Mouse (Mus musculus) urinary bladder, adult 18-20 months (tissue): ENCODE measurements at regions not wholly inside any gene's neighbourhood (a gene's known extent, or its start where the extent isn't known, plus 50 kb on each side); places are given as distances from the start of the nearest gene placed in this dataset.

Source experiments
- DNase-seq, 2 experiments: peaks; one replicate each; pipeline ENCODE4 v3.0.0; 2022; ENCODE audit warnings: low spot score in 2 of 2, mixed read lengths in 2 of 2

DNA sequence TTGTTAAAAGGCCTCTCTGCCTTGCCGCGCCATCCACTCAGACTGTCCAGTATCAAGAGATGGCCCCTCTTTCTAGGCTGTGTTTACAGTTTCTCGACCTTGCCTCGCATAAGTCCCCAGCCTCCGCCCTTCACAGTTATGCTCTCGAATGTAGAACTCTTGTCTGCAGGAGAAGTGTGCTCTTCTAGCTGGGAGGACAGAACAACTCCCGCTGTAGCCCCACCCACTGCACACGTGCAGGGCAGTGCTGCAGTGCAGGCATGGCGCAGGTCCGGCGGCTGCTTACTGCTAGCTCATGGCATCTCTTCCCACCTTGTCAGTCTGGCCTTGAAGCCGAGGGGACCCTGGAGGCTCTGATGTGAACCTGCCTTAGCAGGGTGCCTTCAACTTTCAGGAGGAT lies 145.7 kb upstream of the Lrfn2 start:
- no peak for DNase-seq

DNA sequence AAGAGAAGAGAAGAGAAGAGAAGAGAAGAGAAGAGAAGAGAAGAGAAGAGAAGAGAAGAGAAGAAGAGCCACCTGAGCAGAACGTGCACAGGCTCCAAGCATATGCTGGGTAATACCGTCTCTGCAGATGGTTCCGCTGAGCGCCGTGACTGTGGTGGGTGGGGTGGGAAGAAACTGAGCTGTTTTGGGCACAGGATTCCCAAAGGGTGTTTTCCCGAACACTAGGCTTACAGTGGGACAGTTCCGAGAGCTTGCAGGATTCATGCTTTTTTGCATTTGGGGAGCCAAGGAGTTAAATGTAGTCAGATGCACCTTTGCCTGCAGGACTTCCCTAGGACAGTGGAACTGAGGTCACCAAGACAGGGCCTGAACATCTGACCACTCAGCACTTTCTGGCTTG lies 142.3 kb upstream of the Lrfn2 start:
- no peak for DNase-seq

DNA sequence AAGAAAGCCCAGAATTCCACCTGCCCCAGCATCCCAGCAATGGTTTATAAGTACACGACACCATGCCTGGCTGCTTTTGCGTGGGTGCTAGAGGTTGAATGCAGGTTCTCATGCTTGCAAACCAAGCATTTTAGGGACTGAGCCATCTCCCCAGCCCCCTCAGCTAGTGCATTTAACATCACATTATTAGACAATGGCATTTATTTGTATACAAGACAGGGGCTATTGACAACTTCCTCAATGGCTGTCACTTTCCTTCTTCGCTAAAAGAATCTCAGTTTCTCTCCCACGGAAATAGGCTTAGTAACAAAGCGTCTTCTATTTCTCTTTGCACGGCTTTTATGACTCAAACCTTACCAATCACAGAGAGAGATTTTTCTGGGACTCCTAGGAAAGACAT lies 141.7 kb upstream of the Lrfn2 start:
- no peak for DNase-seq

DNA sequence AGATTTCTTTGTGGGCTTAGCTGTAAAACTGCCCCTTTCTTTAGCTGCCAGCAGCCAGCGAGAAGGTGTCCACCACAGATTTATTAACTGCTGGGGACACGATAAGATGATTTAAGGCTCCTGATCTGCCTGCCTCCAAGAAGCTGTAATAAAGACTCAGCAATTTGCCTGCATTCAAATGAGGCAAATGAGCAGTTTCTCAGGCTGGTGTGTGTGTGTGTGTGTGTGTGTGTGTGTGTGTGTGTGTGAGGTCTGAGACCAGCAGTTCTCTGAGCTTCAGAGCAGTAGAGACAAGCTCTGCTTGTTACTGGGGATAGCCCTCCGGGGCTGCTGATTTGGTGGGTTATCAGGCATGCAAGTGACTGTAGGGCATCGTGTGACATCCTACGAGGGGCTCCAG lies 139.2 kb upstream of the Lrfn2 start:
- DNase-seq = no peak

DNA sequence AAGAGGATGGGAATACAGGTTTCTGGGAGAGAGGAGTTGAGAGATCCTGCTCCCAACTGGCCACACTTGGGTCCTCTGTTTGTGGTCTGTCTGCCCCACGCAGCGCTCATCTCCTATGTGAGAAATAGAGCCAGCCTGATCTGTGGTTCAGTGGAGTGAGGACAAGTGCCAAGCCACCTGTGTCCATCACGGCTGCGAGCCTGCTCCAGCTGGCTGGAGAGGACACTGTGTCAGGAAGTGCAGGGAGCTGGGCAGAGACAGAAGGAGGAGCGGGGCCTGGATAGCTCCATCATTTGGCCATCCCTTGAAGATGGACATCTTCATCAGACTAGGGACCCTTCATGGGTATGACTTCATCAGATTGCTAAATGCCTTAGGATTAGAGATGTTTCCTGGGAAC lies 136.4 kb upstream of the Lrfn2 start:
- no peak for DNase-seq

DNA sequence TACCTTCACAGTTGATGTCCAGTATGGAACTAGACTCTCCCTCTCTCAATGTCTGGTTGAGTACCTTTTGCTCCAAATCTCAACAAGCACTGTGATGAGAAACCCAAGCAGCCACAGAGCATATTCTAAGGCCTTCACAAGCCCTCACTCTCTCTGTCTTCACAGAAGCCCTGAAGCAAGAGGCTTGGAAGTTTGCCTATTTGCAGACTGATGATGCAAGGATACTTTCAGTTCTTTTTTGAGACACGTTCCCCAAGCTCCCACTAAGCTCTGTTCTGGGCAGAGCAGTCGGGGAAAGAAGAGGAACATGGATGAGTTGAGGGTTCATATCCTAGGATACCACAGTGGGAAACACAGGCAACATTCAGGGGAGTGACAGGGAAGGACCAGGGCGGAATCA lies 134.0 kb upstream of the Lrfn2 start:
- no peak for DNase-seq

DNA sequence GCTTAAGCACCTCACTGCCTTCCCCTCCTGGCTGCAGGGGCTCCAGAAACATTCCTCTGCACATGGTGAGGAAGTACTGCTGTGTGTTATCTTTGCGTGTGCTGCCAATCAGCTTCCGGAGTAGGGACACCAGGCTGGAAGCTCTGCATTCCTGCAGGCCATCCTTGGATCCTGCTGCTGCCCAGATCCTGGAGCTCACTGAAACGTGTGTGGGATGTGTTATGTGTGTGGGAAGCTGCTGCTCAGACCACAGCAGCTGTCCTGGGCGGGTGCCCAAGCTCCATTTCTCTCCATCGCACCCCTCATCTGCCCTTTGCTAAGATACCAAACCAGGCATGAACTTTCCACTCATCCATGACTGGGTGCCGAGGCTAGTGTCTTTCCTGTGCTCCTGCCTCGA lies 129.5 kb upstream of the Lrfn2 start:
- DNase-seq = no peak

DNA sequence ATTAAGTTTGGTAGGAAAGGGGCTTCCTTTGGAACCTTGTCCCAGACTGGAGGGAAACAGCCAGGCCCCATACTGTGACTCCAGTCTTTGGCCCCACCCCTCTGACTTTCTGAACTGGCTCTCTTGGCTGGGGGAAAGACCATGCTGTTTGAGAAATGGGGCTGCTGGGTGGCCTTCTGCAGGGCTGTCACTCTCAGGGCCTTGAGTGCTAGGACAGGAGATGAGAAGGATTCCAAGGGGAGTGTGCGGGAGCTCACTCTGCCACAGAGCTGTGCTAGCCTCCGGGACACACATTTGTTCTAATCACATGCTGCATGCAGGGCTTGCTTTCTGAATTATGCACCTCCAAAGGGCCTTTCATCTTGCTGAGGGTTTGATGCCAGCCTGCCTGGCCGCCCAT lies 124.3 kb upstream of the Lrfn2 start:
- no peak for DNase-seq

DNA sequence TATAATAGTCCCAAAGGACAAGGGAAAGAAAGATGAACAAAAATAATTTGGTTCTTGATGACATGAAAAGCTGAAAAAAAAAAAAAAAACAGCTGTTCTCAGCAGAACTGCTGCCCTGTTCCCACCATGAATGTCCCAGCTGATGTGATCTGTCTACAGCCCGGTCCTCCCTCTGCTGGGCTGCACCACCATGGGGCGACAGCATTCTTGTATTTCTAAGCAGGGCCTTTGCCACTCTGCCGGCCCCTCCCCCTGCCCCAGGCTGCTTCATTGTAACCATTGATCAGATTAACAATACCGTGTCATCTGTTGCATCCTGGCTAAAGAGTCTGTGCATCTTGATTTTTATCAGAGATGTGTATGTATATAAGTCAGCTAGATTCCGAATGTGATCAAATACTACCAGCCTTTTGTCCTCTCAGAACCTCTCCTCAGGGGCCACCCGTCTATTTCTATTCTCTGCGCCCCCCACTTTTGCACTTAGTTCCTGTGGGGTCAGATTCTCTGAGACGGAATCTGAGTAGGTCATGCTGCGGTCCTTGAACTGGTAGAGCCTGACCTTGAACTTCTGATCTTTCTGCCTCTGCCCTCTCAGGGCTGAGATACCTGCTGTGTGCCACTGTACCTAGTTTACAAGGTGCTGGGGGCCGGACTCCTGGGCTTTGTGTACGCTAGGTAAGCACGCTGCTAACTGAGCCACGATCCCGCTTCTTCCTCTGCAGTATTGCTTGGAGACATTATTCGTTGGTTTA lies 117.2 kb upstream of the Lrfn2 start:
- DNase-seq = no peak

DNA sequence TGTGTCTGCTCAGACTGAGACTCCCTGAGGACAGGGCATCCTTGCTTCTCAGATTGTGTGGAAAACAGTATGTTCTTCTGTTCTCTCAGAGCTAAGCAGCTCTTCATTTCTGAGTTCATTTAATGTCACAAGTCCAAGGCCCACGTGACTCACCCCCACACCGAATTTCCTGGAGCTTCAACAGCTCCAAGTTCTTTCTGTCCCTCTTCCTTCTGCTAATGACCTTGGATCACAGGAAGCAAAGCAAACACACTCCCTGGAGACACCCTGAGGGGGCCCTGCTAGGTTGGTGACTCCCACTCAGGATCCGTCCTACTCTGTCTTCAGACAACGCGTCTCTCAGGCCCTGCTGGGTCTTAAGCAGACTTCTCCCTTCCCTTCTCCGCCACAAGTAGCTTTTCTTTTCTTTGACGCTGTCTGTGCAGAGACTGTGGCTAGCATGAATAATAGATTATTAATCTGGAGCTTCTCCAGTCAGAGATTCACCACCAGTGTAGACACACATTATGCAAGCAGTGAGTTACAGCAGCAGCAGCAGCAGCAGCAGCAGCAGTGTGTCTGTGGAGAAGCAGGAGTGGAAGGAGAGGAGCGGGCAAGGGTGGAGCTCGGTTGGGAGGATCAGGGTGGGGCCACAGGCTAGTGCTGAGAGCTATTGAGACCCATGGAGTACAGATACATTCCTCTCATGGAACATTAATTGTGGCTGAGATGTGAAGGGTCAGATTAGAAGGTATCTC lies 115.4 kb upstream of the Lrfn2 start:
- DNase-seq = no peak

DNA sequence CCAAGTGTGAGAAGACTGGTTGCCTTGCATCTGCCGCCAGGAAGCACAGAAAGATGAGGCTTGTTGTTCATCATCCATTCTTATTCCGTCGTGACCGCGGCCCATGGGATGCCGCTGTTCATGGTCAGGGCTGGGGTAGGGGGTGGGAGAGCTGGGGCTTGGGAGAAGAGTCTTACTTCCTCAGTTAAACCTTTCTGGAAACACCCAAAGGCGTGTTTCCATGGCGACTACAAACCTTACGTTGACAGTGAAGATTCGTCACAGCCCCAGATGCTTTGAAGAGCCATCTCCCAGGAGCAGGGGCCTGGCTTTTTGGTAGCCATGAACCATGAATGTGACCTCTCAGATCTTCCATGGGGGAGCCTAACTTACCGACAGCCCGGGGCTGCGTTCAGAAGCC lies 114.6 kb upstream of the Lrfn2 start:
- DNase-seq = no peak

DNA sequence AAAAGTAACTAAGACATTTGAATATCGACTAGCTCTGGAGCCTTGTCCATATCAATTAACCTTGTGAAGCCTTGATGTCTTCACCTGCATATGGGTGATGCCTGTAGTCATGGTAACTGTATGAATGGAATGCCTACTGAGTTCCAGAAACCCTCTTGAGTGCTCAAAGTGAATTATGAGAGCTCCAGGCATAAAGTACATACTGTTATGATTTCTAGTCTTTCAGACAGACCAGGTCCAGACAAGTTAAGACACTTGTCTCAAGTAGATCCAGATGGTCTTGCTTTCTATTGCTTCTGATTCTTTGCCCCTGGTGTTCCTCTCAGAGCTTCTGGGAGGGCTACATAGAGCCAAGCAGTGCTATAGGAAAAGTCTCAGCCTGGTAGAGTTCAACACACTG lies 112.5 kb upstream of the Lrfn2 start:
- no peak for DNase-seq

DNA sequence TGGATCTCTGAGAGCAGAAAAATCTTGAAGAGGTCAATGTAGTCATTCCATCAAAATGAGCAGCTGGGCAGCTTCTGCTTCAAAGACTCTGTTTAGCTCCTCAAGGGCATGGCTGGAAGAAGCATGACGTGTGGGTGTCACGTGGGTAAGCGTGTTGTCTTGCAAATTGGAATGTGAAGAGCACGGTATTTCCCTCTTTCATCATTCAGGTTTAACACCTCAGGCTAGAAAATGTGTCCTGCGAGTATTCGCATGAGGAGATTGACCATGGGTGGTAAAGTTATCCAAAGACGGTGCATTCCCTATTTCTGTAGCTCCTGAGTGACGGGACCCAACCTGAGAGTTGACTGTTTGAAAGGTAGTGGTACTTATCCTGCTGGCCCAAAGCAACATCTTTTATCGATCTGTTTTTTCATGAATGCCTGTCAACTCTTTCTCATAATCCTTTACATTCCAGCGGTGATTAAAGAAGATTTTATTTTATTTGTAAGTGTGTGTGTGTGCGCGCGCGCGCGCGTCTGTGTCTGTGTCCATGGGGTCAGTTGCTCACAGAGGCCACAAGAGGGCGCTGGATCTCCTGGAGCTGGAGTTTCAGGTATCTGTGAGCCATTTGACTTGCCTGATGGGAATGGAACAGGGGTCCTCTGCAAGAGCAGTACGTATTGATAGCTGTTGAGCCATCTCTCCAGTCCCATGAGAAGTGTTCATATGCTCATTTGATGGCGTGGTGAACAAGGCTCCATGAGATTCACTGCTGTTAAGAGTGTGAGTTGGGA lies 109.9 kb upstream of the Lrfn2 start:
- DNase-seq = no peak

DNA sequence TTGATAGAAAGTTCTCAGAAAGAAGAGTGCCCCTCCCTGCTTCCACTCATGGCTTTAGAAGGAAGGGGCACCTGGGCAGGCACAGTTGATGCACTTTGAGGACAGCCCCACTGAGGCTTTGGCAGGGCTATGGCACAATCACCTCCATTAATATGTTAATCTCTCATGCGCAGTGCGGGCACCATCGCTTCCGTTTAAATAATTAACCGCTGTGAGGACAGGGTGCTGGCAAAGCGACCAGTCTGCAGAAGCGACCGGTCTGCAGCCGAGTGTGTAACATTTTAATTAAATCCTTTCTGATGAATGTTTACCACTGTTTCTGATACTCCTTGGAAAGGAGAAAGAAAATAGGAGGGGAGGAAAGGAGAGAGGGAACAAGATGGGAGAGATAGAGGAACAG lies 108.3 kb upstream of the Lrfn2 start:
- no peak for DNase-seq

DNA sequence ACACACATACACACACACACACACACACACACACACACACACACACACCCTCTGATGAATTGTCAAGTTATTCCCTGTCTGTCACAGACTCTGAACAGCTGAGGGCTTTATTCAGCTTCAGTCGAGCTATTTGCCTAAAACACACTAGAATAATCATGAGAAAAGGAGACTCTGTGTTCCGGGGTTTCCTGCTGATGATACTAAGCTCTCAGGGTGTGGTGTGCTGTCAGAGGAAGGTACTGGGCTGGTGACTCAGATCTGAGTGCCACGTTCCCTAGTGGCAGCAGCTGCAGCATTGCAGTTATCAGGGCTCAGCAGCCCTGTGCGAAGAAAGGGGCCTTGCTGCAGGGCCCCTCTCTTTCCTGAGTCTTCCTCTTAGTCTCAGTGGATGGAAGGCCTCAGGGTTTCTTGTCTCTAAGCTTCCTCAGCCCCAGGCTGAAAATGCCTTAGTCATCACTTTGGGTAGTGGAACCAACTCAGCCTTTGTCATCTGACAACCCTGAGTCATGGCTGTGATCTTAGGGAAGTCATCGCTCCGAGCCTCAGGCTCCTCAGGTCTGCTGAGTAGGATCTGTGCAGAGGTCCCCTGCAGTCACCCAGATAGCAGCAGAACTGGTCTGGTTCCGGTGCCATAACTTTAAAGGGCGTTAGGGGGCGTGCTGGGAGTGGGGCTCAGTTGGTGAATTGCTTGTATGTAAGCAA lies 106.8 kb upstream of the Lrfn2 start:
- no peak for DNase-seq

DNA sequence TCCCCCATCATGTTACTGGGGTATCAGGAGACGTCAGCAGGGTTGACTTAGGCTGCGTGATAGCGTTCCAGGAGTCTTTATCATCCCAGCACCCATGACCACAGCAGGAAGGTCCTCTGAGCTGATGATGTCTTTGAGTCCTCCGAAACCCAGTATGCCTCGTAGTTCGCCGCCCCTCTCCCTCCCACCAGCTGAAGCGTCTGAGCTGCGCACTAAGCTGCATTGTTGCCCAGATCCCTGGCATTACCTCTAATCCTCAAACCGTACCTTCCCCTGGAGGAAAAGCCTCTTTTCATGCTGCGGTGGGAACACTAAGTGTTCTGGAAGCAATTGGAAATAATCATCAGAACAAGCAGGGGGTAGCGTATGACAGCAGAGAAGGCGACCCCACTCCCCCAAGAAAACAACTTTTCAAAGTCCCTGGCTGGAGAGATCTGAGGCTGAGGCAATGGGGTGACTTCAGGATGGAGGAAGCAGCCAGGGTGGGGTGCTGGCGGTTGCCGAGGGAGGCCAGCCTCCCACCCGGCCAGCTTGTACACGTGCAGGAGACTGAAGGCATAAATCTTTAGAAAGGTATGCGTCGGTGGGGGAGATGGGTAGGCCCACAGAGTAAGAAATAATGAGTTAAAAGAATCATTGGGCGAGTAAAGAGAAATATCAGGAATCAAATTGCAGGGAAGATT lies 93.7 kb upstream of the Lrfn2 start:
- no peak for DNase-seq

DNA sequence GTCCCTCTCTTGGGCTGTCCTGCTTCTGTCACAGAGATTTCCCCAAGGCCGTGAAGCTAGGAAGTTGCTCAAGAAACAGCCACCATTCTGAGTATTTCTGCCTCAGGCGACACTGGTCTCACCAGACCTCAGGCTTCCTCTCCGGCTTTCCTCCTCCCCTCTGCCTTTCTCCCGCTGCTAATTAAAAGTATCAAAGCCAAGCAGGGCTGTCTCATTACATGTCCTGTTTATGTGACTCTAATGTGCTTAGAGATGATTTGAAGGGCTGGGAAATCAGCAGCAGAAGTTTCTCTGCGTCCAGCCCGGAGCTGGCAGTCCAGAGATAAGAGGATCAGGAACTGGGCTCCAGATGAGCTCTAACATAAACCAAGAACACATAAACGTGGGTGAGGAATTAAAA lies 84.3 kb upstream of the Lrfn2 start:
- no peak for DNase-seq

DNA sequence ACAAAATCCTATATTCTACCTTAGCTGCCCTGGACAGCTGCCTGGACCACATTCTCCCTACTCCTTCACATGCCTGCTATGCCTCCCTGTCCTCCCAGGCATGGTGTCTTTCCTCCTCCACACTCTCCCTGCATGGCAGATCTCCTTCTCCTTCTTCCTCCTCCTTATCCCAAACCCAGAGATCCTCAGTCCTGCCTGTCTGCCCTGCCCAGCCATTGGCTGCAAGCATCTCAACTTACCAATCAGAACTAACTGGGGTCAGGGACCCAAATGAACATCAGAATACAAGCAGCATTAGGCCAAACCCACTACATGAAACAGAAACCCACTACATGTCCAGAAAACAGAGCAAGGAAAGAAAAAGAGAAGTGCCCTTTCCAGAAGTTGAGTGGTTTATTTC lies 81.3 kb upstream of the Lrfn2 start:
- DNase-seq = no peak

DNA sequence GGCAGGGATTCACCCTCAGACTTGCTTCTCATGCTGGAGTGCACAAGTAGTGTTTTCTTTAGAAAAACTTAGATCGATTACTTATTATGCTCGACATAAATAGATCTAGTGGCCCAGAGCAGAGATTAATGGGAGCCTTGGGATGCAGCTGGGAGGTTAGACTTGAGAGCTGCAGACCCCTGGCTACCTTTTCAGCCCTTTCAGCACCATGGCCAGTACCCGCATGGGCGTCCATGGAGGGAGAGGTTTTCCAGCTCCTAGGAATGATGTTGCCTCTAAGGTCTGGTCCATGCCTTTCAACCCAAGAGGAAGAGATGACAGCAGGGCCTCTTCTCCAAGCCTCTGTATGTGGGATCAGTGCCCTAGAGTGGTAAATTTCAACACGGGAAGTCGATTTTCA lies 73.3 kb upstream of the Lrfn2 start:
- DNase-seq = no peak

DNA sequence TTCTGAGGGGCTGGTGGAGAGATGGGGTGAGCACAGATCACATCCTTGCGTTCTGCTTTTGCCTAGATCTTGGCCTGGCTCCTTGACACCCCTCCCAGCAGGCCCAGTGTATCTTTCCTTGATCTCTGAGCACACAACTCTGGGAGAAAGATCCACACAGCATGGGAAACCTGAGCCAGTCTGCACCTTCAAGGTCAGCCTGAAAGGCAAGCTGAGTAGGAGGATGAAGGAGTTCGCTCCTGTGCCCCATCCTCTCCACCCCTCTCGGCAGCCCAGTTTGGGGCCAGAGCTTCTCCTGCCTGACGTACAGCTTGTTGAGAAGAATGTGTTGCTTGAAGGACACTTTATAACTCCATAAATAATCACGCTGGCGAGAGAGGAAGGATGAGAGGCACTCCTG lies 61.7 kb upstream of the Lrfn2 start:
- no peak for DNase-seq

DNA sequence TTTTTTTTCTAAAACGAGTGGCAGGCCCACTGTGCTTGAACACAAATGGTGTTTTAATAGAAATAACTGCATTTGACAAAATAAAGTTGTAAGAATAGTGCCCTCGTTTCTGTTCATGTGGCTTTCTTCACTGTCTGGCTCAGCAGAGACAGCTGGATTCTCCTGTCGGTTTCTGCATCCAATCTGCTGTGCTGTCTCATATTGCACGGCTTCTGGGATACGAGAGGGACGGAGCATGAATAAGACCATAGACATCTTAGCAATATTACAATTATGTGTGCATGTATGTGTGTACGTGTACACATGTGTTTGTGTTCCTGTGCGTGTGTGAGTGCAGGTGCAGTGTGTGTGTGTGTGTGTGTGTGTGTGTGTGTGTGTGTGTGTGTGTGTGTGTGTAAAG lies 54.7 kb upstream of the Lrfn2 start:
- DNase-seq = no peak

DNA sequence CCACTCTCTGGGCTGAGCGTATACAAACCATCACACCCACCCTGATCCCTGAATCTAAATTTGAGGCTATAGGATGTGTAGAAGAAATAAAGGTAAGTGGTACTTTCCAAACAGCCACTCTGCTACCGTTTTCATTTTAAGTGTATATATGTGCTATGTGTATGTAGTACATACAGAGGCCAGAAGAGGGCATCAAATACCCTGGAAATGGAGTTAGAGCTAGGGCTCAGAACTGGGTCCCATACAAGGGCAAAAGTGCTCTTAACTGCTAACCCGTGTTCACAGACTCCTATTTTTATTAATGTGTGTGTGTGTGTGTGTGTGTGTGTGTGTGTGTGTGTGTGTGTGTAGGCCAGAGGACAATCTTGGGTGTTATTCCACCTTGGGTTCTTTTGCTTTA lies 51.6 kb upstream of the Lrfn2 start:
- DNase-seq = no peak
